Mouse (Mus musculus) midbrain, postnatal 0 days (tissue): ENCODE results near the gene 1700056E22Rik. TPM values are rescaled to one million over a fixed set of nuclear protein-coding genes. Genes with fewer than 3 reads are reported as not detected.

ENCODE experiments used
- ATAC-seq: fragments of 200-750 bp; cut with Nextera tagmentation; 2 replicates; pipeline ENCODE4 v1.8.0; 2017; ENCODE audit warnings: moderate number of reproducible peaks, mild to moderate bottlenecking, moderate TSS enrichment, moderate library complexity; ENCODE audit not compliant: low FRiP score
- DNase-seq: peaks from one replicate; pipeline ENCODE4 v3.0.0-alpha.2; 2015; ENCODE audit warnings: low spot score
- H3K27ac ChIP-seq: fragments of 300-500 bp; sonication (generic); 2 replicates; pipeline ENCODE4 v1.5.1; 2014; ENCODE audit warnings: low read depth, mild to moderate bottlenecking, low read length, mixed read lengths
- H3K27me3 ChIP-seq: fragments of 300-500 bp; sonication (generic); 2 replicates; pipeline ENCODE4 v1.6.1; 2014; ENCODE audit warnings: low read length, control low read depth, mixed read lengths; ENCODE audit not compliant: insufficient read depth
- H3K36me3 ChIP-seq: fragments of 300-500 bp; sonication (generic); 2 replicates; pipeline ENCODE4 v1.6.1; 2014; ENCODE audit warnings: low read length, control low read depth, mixed read lengths; ENCODE audit not compliant: insufficient read depth
- H3K4me1 ChIP-seq: fragments of 300-500 bp; sonication (generic); 2 replicates; pipeline ENCODE4 v1.6.1; 2014; ENCODE audit warnings: mild to moderate bottlenecking, control low read depth, antibody characterized with exemption, low read length, mixed read lengths; ENCODE audit not compliant: insufficient read depth
- H3K4me2 ChIP-seq: fragments of 300-500 bp; sonication (generic); 2 replicates; pipeline ENCODE4 v1.6.1; 2014; ENCODE audit warnings: low read depth, mild to moderate bottlenecking, low read length, mixed read lengths; ENCODE audit not compliant: poor library complexity, severe bottlenecking
- H3K4me3 ChIP-seq: fragments of 300-500 bp; sonication (generic); 2 replicates; pipeline ENCODE4 v1.5.1; 2014; ENCODE audit warnings: low read depth, mild to moderate bottlenecking, low read length, moderate library complexity
- H3K9ac ChIP-seq: fragments of 300-500 bp; sonication (generic); replicated peaks from 2 replicates; pipeline ENCODE4 v1.6.1; 2014; ENCODE audit warnings: mild to moderate bottlenecking, low read length, moderate library complexity, mixed read lengths; ENCODE audit not compliant: poor library complexity, severe bottlenecking
- H3K9me3 ChIP-seq: fragments of 300-500 bp; sonication (generic); 2 replicates; pipeline ENCODE4 v1.6.1; 2016; ENCODE audit warnings: low read length, control low read depth
- CTCF ChIP-seq: IDR thresholded peaks from 2 replicates; pipeline ENCODE4 v1.5.1; 2016; ENCODE audit warnings: antibody characterized with exemption, mild to moderate bottlenecking
- WGBS: fragments of 180-500 bp; shearing (Covaris S2); extraction: QIAGEN DNeasy Blood & Tissue Kit; methylation state at CpG from one replicate; pipeline ENCODE4 v1.1.7; 2014; 5-methylcytosine and 5-hydroxymethylcytosine counted together
- polyA plus RNA-seq: library from polyadenylated mRNA; unstranded; fragments of >200 nt; fragmentation: Nextera tagmentation; extraction: Ambion mirVana; gene quantifications from 2 replicates; pipeline ENCODE4 v1.2.1, GENCODE M21; 2015
- total RNA-seq: library from RNA; depleted of rRNA; stranded (reverse); fragments of >200 nt; gene quantifications from 2 replicates; pipeline ENCODE4 v1.2.3, GENCODE M21; 2014

The 1700056E22Rik gene
- total and polyA plus RNA-seq, 2 experiments from 2014 or later: 1.1 to 1.2 TPM

GRCm38 (mm10) chr1:184068971-184069370 lies 34.9 kb upstream of the 1700056E22Rik start:
- no peak for TF ChIP-seq CTCF
- Histone ChIP-seq H3K27me3 (no peaks in the 10 kb centered on the region), H3K9me3 (no peaks in the 10 kb centered on the region), H3K27ac (no peak overlapping the region), H3K4me1 (no peaks in the 10 kb centered on the region), H3K4me3 (no peak overlapping the region), H3K4me2 (no peak overlapping the region), H3K9ac (no peak overlapping the region), H3K36me3 (peaks cover 4% of the 10 kb centered on the region; the same call in 1 of the 2 replicates)
- DNase-seq (no peak), ATAC-seq (no peak)
- over 99% methylated on average over 12 of the region's 12 CpGs for WGBS

- H3K9ac ChIP-seq: no peak overlapping the region
- peaks cover 4% of the 10 kb centered on the region; the same call in 1 of the 2 replicates for H3K36me3 ChIP-seq
- H3K4me1 ChIP-seq: no peaks in the 10 kb centered on the region
- H3K4me2 ChIP-seq: no peak overlapping the region
- no peak for TF ChIP-seq CTCF
- H3K4me3 ChIP-seq: no peak overlapping the region
- DNase-seq: no peak
- H3K9me3 ChIP-seq: no peaks in the 10 kb centered on the region
- H3K27me3 ChIP-seq: no peaks in the 10 kb centered on the region
- 95% methylated on average over 18 of the region's 18 CpGs for WGBS
- H3K27ac ChIP-seq: no peak overlapping the region
- no peak for ATAC-seq
Measured at GRCm38 (mm10) chr1:184067704-184068558, 33.8 kb upstream of the 1700056E22Rik start.

- WGBS: 45% methylated on average over 11 of the region's 11 CpGs
- Histone ChIP-seq H3K4me1 (no peaks in the 10 kb centered on the region), H3K27ac (no peak overlapping the region), H3K27me3 (no peaks in the 10 kb centered on the region), H3K9ac (no peak overlapping the region), H3K4me2 (no peak overlapping the region), H3K36me3 (peaks cover 4% of the 10 kb centered on the region; the same call in 1 of the 2 replicates), H3K4me3 (no peak overlapping the region), H3K9me3 (no peaks in the 10 kb centered on the region)
- peak; percentile 18 for DNase-seq
- TF ChIP-seq CTCF: no peak
- ATAC-seq: no peak
Measured at GRCm38 (mm10) chr1:184066460-184067287, 32.6 kb upstream of the 1700056E22Rik start.

GRCm38 (mm10) chr1:184065589-184066361 lies 31.7 kb upstream of the 1700056E22Rik start:
- H3K4me1 ChIP-seq: no peaks in the 10 kb centered on the region
- WGBS: 55% methylated on average over 13 of the region's 13 CpGs
- H3K27me3 ChIP-seq: no peaks in the 10 kb centered on the region
- H3K27ac ChIP-seq: no peak overlapping the region
- DNase-seq (peak; percentile 54), ATAC-seq (peak; percentile 74)
- H3K36me3 ChIP-seq: peaks cover 4% of the 10 kb centered on the region; the same call in 1 of the 2 replicates
- H3K9me3 ChIP-seq: no peaks in the 10 kb centered on the region
- H3K9ac ChIP-seq: no peak overlapping the region
- no peak for TF ChIP-seq CTCF
- no peak overlapping the region for H3K4me3 ChIP-seq
- H3K4me2 ChIP-seq: no peak overlapping the region

- 82% methylated on average over 7 of the region's 7 CpGs for WGBS
- no peak for TF ChIP-seq CTCF
Measured at GRCm38 (mm10) chr1:184064306-184064705, 30.2 kb upstream of the 1700056E22Rik start.

More at GRCm38 (mm10) chr1:184064306-184064705, 30.2 kb upstream of the 1700056E22Rik start:
- DNase-seq (no peak), ATAC-seq (no peak)
- Histone ChIP-seq H3K9ac (no peak overlapping the region), H3K4me2 (no peak overlapping the region), H3K36me3 (no peaks in the 10 kb centered on the region), H3K27ac (no peak overlapping the region), H3K4me3 (no peak overlapping the region), H3K27me3 (no peaks in the 10 kb centered on the region), H3K4me1 (no peaks in the 10 kb centered on the region), H3K9me3 (no peaks in the 10 kb centered on the region)
